Mouse (Mus musculus) cerebellum, adult 2 months (tissue): ENCODE measurements at regions not wholly inside any gene's neighbourhood (a gene's known extent, or its start where the extent isn't known, plus 50 kb on each side); places are given as distances from the start of the nearest gene placed in this dataset.

Source experiments
- CTCF ChIP-seq: fragments of 200-500 bp; IDR thresholded peaks from 2 replicates; pipeline ENCODE4 v1.5.1; 2011; ENCODE audit warnings: low read depth, mild to moderate bottlenecking, control low read depth, low read length, moderate library complexity, borderline replicate concordance; ENCODE audit not compliant: insufficient read depth
- POLR2A ChIP-seq: fragments of 200-500 bp; IDR thresholded peaks from 2 replicates; pipeline ENCODE4 v1.6.1; 2011; ENCODE audit warnings: low read length, control low read depth, borderline replicate concordance; ENCODE audit not compliant: insufficient read depth

DNA sequence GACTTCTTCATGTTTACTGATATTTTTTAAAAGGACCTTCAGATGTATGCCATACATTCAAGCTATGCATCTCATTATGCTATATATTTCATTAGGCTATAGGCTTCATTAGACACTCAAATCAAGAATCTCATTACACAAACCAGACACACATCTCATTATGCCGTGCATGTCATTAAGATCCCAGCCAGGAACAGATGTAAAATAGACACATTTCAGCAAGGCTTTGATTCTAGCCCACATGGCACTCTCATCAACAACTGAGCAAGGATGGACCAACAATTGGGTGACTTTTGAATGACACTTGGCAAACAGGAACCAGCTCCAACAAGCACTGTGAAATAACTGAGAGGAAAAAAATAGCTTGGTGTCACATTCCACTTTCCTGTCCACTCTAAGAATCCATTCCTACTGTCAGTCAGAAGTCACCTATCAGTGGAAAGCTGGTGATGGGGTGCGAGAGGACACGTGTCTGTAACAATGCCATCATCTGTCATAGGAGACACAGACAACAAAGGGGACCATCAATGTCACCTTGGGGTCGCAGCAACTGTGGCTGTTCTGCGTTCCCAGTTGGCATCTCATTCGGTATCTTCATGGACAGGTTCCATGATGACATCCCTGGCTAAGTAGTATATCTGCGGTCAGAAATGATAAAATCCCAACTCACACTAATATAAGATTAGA is 466.0 kb downstream of the Epha4 start:
- TF ChIP-seq POLR2A (no peak), CTCF (no peak)
